Mouse (Mus musculus): ENCODE results near the gene Mtss1l.
A peak's percentile ranks its signal among the peaks of the same experiment; 100 is the strongest.

Gene Mtss1l

GRCm38 (mm10) chr8:110741816-110742451, 20.7 kb downstream of the Mtss1l start:
- no peak for DNase-seq

DNA sequence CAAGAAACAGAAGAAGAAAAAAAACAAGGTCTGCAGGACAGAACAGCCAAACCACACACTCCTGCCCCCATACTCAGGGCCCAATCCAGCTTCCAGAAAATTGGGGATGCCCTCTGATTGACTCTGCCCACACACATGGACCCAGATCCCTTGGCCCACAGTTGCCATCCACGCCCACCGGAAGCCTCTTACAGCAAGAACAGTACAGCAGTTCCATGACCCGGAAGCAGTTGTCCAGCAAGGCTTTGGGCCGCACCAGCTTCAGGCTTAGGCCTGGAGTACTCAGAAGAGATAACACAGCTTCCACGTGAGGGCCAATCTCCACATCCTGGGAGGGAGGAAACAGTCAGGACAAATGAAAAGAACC, 21.2 kb downstream of the Mtss1l start:
- DNase-seq: no peak

DNA sequence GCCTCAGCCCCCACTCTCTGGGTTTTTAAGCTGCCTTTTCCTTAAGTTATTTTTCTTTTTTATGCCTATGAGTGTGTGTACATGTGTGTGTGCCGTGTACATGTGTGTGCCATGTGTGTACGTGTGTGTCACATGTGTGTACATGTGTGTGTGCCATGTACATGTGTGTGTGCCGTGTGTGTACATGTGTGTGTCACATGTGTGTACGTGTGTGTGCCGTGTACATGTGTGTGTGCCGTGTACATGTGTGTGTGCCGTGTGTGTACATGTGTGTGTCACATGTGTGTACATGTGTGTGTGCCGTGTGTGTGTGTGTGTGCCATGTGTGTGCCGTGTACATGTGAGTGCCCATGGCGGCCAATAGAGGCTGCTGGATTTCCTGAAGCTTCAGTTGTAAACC, 23.9 kb downstream of the Mtss1l start:
- DNase-seq: no peak

DNA sequence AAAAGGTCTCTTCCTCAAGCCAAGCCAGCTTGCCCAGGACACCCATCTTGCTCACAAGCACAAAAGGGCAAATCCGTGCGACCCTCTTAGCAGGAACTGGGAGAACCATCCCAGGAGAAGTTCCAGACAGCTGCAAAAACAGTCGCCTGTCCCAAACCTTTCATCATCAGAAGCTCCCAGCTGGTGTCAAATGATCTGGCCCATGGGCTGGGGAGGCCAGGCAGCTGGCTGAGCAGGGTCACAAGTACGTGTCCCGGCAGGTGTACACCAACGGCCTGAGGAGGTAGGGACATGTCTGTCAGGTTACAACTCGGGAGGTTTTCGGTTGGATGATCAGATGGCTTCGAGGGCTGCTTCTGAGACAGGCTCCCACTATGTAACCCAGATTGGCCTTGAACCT, 25.4 kb downstream of the Mtss1l start:
- no peak for DNase-seq

GRCm38 (mm10) chr8:110749500-110750170, 28.4 kb downstream of the Mtss1l start:
- DNase-seq: peak; percentile 84

- DNase-seq: no peak
Observed at GRCm38 (mm10) chr8:110750269-110750668, 29.0 kb downstream of the Mtss1l start.

- DNase-seq: no peak
Observed at GRCm38 (mm10) chr8:110751490-110751889, 30.2 kb downstream of the Mtss1l start.

DNA sequence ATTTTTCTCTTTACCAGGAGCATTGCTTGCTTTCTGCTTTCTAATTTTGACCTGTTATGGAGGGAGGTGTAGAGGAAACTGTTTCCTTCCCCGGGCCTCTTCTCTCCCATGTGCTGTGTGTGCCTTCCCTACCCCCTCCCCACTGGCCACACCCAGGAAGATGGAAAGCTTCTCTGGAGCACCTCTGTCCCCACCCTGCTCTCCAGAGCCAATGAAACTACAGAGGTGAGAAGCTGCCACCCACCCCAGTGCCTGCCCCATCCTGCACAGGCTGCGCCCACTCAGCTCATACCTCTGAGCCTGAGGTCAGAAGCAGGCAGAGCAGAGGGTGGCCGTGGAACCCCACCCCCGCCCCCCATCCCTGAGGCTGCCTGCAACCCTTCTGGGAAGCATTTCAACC, 33.4 kb downstream of the Mtss1l start:
- no peak for DNase-seq

GRCm38 (mm10) chr8:110755511-110756170, 34.4 kb downstream of the Mtss1l start:
- no peak for DNase-seq

- no peak for DNase-seq
Observed at GRCm38 (mm10) chr8:110756196-110756595, 34.9 kb downstream of the Mtss1l start.

DNA sequence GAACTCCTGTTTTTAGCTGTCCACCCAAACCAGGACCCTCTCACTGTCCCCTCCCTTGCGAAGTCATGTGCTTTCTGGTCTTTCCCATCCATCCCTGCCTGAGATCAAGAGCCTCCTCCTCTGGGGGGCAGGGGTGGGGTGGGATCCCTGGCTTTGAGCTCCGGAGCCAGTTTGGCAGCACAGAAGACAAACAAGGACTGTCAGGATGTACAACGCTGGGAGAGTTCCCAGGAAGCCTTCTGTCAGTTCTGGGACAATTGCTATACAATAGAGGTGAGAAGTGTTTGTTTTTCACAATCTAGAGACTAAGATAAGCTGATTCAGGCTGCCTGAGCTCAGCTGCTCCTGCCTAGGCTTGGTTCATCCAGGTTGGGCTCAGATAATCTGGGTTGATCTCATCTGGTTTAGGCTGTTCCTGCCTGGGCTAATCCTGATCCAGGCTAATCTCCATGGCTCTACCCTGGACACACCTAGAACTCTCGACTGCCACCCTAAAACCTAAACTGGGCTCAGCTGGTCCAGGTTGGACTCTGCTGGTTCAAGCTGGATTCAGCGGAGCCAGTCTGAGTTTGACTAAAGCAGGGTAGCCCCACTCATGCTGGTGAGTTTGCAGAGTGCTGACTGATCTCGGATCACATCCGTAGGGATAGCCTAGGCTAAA, 39.1 kb downstream of the Mtss1l start:
- no peak for DNase-seq

DNA sequence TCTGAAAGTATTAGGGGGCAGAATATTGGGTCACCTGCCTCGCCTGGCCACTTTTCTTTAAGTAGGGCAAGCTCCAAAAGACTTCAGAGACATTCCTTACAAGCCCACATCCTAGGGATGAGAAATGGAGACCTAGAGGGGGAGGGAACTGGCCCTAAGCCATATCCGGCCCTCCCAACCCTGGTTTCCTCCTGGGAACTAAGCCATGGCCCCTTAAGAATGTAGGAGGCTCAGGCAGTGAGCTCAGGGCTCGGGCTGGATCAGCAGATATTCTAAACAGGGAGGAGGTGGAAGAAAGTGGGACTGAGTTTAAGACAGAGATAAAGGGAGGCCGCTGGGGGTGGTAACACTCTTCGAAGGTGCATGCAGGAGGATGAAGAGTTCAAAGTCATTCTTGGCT, 39.9 kb downstream of the Mtss1l start:
- no peak for DNase-seq

DNA sequence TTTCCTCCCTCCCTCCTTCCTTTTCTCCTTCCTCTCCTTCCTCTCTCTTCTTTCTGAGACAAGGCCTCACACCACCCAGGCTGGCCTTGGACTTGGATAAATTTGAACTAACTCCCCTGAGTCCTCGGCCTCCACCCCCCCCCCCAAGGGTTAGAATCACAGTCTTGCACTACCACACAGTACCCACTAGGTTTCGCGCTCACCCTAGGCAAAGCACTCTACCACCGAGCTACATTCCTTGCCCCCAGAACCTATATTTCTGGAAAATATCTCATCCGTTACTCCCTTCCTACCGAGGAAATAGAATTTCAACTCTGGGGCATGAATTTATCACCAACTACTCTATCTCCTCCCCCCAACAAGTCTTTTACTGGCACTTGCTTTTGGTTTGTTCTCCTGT, 40.7 kb downstream of the Mtss1l start:
- no peak for DNase-seq

DNA sequence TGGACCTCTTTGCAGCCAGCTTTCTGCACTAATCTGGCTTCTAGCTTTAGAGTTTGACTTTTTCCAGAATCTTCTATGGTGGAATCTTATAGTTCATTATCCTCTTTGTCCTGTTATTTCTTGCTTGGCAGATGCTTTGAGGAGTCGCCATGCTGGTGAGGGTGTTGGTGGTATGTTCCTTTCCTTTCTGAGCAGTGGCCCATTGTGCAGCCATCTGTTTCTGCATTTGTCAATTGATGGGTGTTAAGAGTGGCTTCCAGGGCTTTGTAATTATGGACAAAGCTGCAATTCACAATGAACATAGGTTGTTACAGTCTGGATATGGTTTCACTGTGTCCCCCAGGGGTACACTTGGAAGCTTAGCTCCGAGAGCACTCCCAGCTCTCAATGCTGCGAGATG, 43.4 kb downstream of the Mtss1l start:
- no peak for DNase-seq

DNA sequence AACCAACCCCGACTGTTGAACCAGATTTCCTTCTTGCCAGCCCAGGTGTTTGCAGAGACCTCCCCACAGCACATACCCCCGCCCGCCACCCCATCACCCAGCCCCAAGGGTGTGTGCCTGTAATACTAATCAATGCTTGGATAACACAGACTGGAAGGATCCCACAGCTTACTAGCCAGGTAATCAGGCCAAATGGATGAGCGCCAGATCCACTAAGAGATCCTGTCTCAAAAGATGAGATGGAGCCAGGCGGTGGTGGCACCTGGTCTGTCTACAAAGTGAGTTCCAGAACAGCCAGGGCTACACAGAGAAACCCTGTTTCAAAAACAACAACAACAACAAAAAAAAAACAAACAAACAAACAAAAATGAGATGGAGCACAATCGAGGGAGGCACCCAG, 46.0 kb downstream of the Mtss1l start:
- DNase-seq: no peak

DNA sequence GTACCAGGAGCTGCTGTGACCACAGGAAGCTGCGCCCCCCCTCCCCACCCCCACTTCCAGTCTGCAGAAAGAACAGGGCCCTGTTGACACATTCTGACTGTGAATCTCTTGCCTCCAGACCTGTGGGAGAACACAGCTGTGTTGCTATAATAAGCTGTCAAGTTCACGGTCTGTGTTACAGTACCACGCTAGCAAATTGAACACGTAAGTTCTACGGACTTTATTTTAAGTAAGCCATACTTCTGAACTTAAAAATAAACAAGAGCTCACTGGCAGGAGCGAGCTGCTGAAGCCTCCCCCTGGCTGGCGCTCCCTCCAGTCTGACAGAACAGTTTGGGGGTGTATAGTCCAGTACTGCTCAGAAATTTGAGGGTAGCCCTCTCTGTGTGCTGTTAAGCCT, 51.2 kb downstream of the Mtss1l start:
- DNase-seq: no peak

GRCm38 (mm10) chr8:110774047-110774446, 52.8 kb downstream of the Mtss1l start:
- no peak for DNase-seq

- no peak for DNase-seq
Observed at GRCm38 (mm10) chr8:110774725-110775124, 53.4 kb downstream of the Mtss1l start.

DNA sequence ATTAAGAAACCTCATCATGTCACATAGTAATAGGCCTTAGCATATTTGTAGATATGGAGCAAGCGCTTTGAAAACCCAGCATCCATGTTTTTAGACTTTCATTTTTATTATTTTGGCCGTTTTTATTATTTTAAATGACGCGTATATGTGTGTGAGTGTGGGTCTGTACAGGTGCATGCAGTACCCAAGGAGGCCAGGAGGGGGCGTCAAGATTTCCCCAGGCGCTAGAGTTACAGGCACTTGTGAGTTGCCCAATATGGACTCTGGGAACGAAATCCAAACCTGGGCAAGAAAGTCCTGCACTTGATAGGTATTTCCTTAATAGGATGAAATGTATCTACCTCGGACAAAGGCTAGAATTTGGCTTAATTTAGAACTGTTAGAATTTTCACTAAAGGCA, 54.0 kb downstream of the Mtss1l start:
- no peak for DNase-seq

DNA sequence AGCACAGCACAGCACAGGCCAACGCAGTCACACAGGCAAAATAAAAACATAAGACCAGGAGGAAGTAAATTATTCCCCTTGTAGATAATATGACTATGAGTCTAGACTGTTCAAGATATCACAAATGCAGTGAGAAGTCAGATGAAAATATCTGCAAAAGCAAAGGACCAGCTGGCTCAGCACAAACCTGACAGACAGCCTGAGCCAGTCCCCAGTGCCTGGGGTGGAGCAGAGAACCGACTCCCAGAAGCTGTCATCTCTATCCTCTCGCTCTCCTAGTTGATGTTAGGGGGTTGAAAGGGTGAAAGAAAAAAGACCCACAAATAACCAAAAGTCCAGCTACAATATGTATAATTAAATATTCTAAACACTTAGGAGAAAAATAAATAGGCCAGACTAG, 54.4 kb downstream of the Mtss1l start:
- no peak for DNase-seq

DNA sequence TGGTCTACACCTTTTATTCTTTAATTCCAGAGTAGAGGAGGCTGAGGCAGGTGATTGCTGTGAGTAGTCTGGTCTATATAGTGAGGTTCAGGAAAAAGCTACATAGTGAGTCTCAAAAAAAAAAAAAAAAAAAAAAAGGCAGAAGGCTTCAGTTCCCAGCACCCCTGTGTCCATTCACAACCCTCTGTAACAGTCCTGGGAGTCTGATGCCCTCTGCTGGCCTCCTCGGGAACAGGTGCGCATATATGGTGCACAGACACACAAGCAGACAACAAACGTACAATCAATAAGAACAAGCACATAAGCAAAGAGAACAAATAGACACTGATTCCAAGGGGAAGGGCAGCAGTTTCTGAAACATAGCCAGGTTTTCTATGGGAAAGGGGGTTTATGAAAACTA, 55.1 kb downstream of the Mtss1l start:
- DNase-seq: no peak

- DNase-seq: no peak
Observed at GRCm38 (mm10) chr8:110779924-110780718, 58.8 kb downstream of the Mtss1l start.

- DNase-seq: no peak
Observed at GRCm38 (mm10) chr8:110785366-110785765, 64.1 kb downstream of the Mtss1l start.
